Mouse (Mus musculus) CH12.LX (cell line): Measurements from ENCODE around the gene Srp54a.

Experiments
- E2F4 ChIP-seq: IDR thresholded peaks from 2 replicates; pipeline ENCODE4 v1.6.1; 2011; ENCODE audit warnings: low read depth, low read length, improper control_type of control experiment; ENCODE audit not compliant: insufficient replicate concordance
- EP300 ChIP-seq: IDR thresholded peaks from 2 replicates; pipeline ENCODE4 v1.6.1; 2011; ENCODE audit warnings: low read length, improper control_type of control experiment
- KAT2A ChIP-seq: IDR thresholded peaks from 2 replicates; pipeline ENCODE4 v1.6.1; 2012; ENCODE audit warnings: low read length, improper control_type of control experiment, inconsistent platforms; ENCODE audit not compliant: insufficient replicate concordance
- MAFK ChIP-seq: IDR thresholded peaks from 2 replicates; pipeline ENCODE4 v1.6.1; 2011; ENCODE audit warnings: low read length, improper control_type of control experiment; ENCODE audit not compliant: insufficient replicate concordance
- MEF2A ChIP-seq: IDR thresholded peaks from 2 replicates; pipeline ENCODE4 v1.6.1; 2014; ENCODE audit warnings: low read depth, mild to moderate bottlenecking, inconsistent platforms, low read length, improper control_type of control experiment, borderline replicate concordance
- ZKSCAN1 ChIP-seq: IDR thresholded peaks from 2 replicates; pipeline ENCODE4 v1.6.1; 2012; ENCODE audit warnings: low read depth, inconsistent platforms, low read length, improper control_type of control experiment, borderline replicate concordance
- ZNF384 ChIP-seq: IDR thresholded peaks from 2 replicates; pipeline ENCODE4 v1.6.1; 2012; ENCODE audit warnings: low read depth, low read length, improper control_type of control experiment, inconsistent platforms

- TF ChIP-seq EP300: no peak
- TF ChIP-seq ZKSCAN1: no peak
- TF ChIP-seq KAT2A: no peak
- no peak for TF ChIP-seq MAFK
- no peak for TF ChIP-seq MEF2A
- no peak for TF ChIP-seq ZNF384
- TF ChIP-seq E2F4: no peak
Measured at GRCm38 (mm10) chr12:55056703-55057102, 23.4 kb upstream of the Srp54a start.
